Mouse (Mus musculus) spleen, adult 2 months (tissue): ENCODE data around the gene Bhlhe41.

Experiments
- CTCF ChIP-seq: fragments of 200-500 bp; IDR thresholded peaks from 2 replicates; pipeline ENCODE4 v1.5.1; 2011; ENCODE audit warnings: mild to moderate bottlenecking, inconsistent platforms; ENCODE audit not compliant: insufficient read depth, insufficient read length, insufficient replicate concordance; ENCODE audit errors: extremely low read depth
- POLR2A ChIP-seq: fragments of 200-500 bp; IDR thresholded peaks from 2 replicates; pipeline ENCODE4 v1.6.1; 2011; ENCODE audit warnings: low read depth, low read length, inconsistent platforms

- TF ChIP-seq POLR2A (no peak), CTCF (no peak)
Observed at GRCm38 (mm10) chr6:145858414-145858813, 6.9 kb downstream of the Bhlhe41 start.
